Mouse (Mus musculus): ENCODE data around the gene Gm20662. TPM values are rescaled to one million over a fixed set of nuclear protein-coding genes. Genes with fewer than 3 reads are reported as not detected.

Gene Gm20662
- polyA plus RNA-seq, 1 experiment: 0.20 TPM

GRCm38 (mm10) chr9:108072481-108072924 is 76.4 kb downstream of the Gm20662 start:
- H3K36me3 ChIP-seq (ENCODE audit: control insufficient read depth, insufficient read depth): no peaks in the 10 kb centered on the region
- H3K27me3 ChIP-seq (ENCODE audit: control insufficient read depth, insufficient read depth, insufficient read length): no peaks in the 10 kb centered on the region
- H3K4me3 ChIP-seq (ENCODE audit: insufficient read depth, poor library complexity, severe bottlenecking): no peak overlapping the region
- H3K79me3 ChIP-seq (ENCODE audit: low read depth): no peaks in the 10 kb centered on the region
- no peak overlapping the region for H3ac ChIP-seq (ENCODE audit: control insufficient read depth, insufficient read length, low read depth)
- TF ChIP-seq CTCF (IDR thresholded peaks at IDR 0.05; ENCODE audit: control insufficient read depth, insufficient read depth, insufficient read length) (no peak), FOSL1 (IDR thresholded peaks at IDR 0.05; ENCODE audit: insufficient read depth, low read length, poor library complexity, severe bottlenecking) (no peak), USF1 (IDR thresholded peaks at IDR 0.05; ENCODE audit: low read depth) (no peak), MYOD1 (IDR thresholded peaks at IDR 0.05; ENCODE audit: control insufficient read depth, insufficient read length, low read depth) (no peak), MAX (IDR thresholded peaks at IDR 0.05) (no peak), MYOG (IDR thresholded peaks at IDR 0.05; ENCODE audit: control insufficient read depth, extremely low read depth, insufficient read length) (no peak), CEBPB (IDR thresholded peaks at IDR 0.05; ENCODE audit: low read depth) (no peak)
- H3K79me2 ChIP-seq (ENCODE audit: control insufficient read depth, insufficient read depth): no peaks in the 10 kb centered on the region

- Histone ChIP-seq H3K79me3 (ENCODE audit: low read depth) (no peaks in the 10 kb centered on the region), H3K4me3 (ENCODE audit: insufficient read depth, poor library complexity, severe bottlenecking) (no peak overlapping the region), H3ac (ENCODE audit: control insufficient read depth, insufficient read length, low read depth) (no peak overlapping the region), H3K36me3 (ENCODE audit: control insufficient read depth, insufficient read depth) (no peaks in the 10 kb centered on the region), H3K27me3 (ENCODE audit: control insufficient read depth, insufficient read depth, insufficient read length) (no peaks in the 10 kb centered on the region), H3K79me2 (ENCODE audit: control insufficient read depth, insufficient read depth) (peaks cover under 1% of the 10 kb centered on the region)
- TF ChIP-seq CTCF (IDR thresholded peaks at IDR 0.05; ENCODE audit: control insufficient read depth, insufficient read depth, insufficient read length): no peak
- no peak for TF ChIP-seq MYOG (IDR thresholded peaks at IDR 0.05; ENCODE audit: control insufficient read depth, extremely low read depth, insufficient read length)
- no peak for TF ChIP-seq USF1 (IDR thresholded peaks at IDR 0.05; ENCODE audit: low read depth)
- TF ChIP-seq MAX (IDR thresholded peaks at IDR 0.05): no peak
- no peak for TF ChIP-seq FOSL1 (IDR thresholded peaks at IDR 0.05; ENCODE audit: insufficient read depth, low read length, poor library complexity, severe bottlenecking)
- no peak for TF ChIP-seq CEBPB (IDR thresholded peaks at IDR 0.05; ENCODE audit: low read depth)
- TF ChIP-seq MYOD1 (IDR thresholded peaks at IDR 0.05; ENCODE audit: control insufficient read depth, insufficient read length, low read depth): no peak
These were observed 77.2 kb downstream of the Gm20662 start for GRCm38 (mm10) chr9:108073141-108073930.

GRCm38 (mm10) chr9:108080168-108080567 is 84.0 kb downstream of the Gm20662 start, which contains the start of gene Mst1:
TSS of gene Mst1 (plus strand) at chr9:108080436.
- H3K79me3 ChIP-seq (ENCODE audit: low read depth): no peaks in the 10 kb centered on the region
- peak within 1 kb of the TSS; percentile 31 for H3ac ChIP-seq (ENCODE audit: control insufficient read depth, insufficient read length, low read depth)
- TF ChIP-seq MYOD1 (IDR thresholded peaks at IDR 0.05; ENCODE audit: control insufficient read depth, insufficient read length, low read depth): no peak
- no peak for TF ChIP-seq CEBPB (IDR thresholded peaks at IDR 0.05; ENCODE audit: low read depth)
- no peak for TF ChIP-seq MYOG (IDR thresholded peaks at IDR 0.05; ENCODE audit: control insufficient read depth, extremely low read depth, insufficient read length)
- no peak for TF ChIP-seq USF1 (IDR thresholded peaks at IDR 0.05; ENCODE audit: low read depth)
- TF ChIP-seq MAX (IDR thresholded peaks at IDR 0.05): no peak
- TF ChIP-seq FOSL1 (IDR thresholded peaks at IDR 0.05; ENCODE audit: insufficient read depth, low read length, poor library complexity, severe bottlenecking): no peak
- TF ChIP-seq CTCF (IDR thresholded peaks at IDR 0.05; ENCODE audit: control insufficient read depth, insufficient read depth, insufficient read length): no peak
- H3K4me3 ChIP-seq (ENCODE audit: insufficient read depth, poor library complexity, severe bottlenecking): peak within 1 kb of the TSS; percentile 61
- peaks cover 6% of the 10 kb centered on the region for H3K36me3 ChIP-seq (ENCODE audit: control insufficient read depth, insufficient read depth)
- H3K79me2 ChIP-seq (ENCODE audit: control insufficient read depth, insufficient read depth): peaks cover 8% of the 10 kb centered on the region
- H3K27me3 ChIP-seq (ENCODE audit: control insufficient read depth, insufficient read depth, insufficient read length): no peaks in the 10 kb centered on the region

GRCm38 (mm10) chr9:108082549-108082948 is 86.4 kb downstream of the Gm20662 start:
- Histone ChIP-seq H3K4me3 (ENCODE audit: insufficient read depth, poor library complexity, severe bottlenecking) (no peak overlapping the region), H3K79me2 (ENCODE audit: control insufficient read depth, insufficient read depth) (peaks cover 8% of the 10 kb centered on the region), H3K36me3 (ENCODE audit: control insufficient read depth, insufficient read depth) (peaks cover 13% of the 10 kb centered on the region), H3K79me3 (ENCODE audit: low read depth) (no peaks in the 10 kb centered on the region), H3ac (ENCODE audit: control insufficient read depth, insufficient read length, low read depth) (no peak overlapping the region), H3K27me3 (ENCODE audit: control insufficient read depth, insufficient read depth, insufficient read length) (no peaks in the 10 kb centered on the region)
- TF ChIP-seq FOSL1 (IDR thresholded peaks at IDR 0.05; ENCODE audit: insufficient read depth, low read length, poor library complexity, severe bottlenecking): no peak
- TF ChIP-seq CEBPB (IDR thresholded peaks at IDR 0.05; ENCODE audit: low read depth): no peak
- TF ChIP-seq MAX (IDR thresholded peaks at IDR 0.05): no peak
- TF ChIP-seq USF1 (IDR thresholded peaks at IDR 0.05; ENCODE audit: low read depth): no peak

GRCm38 (mm10) chr9:108082988-108083431 is 86.9 kb downstream of the Gm20662 start, which contains the start of gene Rnf123:
TSS of gene Rnf123 (minus strand) at chr9:108083346.
- no peaks in the 10 kb centered on the region for H3K79me3 ChIP-seq (ENCODE audit: low read depth)
- no peaks in the 10 kb centered on the region for H3K27me3 ChIP-seq (ENCODE audit: control insufficient read depth, insufficient read depth, insufficient read length)
- TF ChIP-seq USF1 (IDR thresholded peaks at IDR 0.05; ENCODE audit: low read depth): no peak
- no peak for TF ChIP-seq CEBPB (IDR thresholded peaks at IDR 0.05; ENCODE audit: low read depth)
- no peak for TF ChIP-seq FOSL1 (IDR thresholded peaks at IDR 0.05; ENCODE audit: insufficient read depth, low read length, poor library complexity, severe bottlenecking)
- no peak for TF ChIP-seq MYOD1 (IDR thresholded peaks at IDR 0.05; ENCODE audit: control insufficient read depth, insufficient read length, low read depth)
- no peak for TF ChIP-seq CTCF (IDR thresholded peaks at IDR 0.05; ENCODE audit: control insufficient read depth, insufficient read depth, insufficient read length)
- TF ChIP-seq MYOG (IDR thresholded peaks at IDR 0.05; ENCODE audit: control insufficient read depth, extremely low read depth, insufficient read length): no peak
- no peak for TF ChIP-seq MAX (IDR thresholded peaks at IDR 0.05)
- H3K79me2 ChIP-seq (ENCODE audit: control insufficient read depth, insufficient read depth): peaks cover 8% of the 10 kb centered on the region
- peaks cover 18% of the 10 kb centered on the region for H3K36me3 ChIP-seq (ENCODE audit: control insufficient read depth, insufficient read depth)
- H3K4me3 ChIP-seq (ENCODE audit: insufficient read depth, poor library complexity, severe bottlenecking): no peak within 1 kb of the TSS
- H3ac ChIP-seq (ENCODE audit: control insufficient read depth, insufficient read length, low read depth): no peak within 1 kb of the TSS

Data from C2C12 (cell line).